Mouse (Mus musculus) midbrain, embryonic 15.5 days (tissue): ENCODE data around the gene Acin1. TPM values are rescaled to one million over a fixed set of nuclear protein-coding genes. Genes with fewer than 3 reads are reported as not detected.

Experiments
- ATAC-seq: fragments of 200-750 bp; cut with Nextera tagmentation; replicated peaks from 2 replicates; pipeline ENCODE4 v1.8.0; 2017; ENCODE audit warnings: moderate TSS enrichment
- H3K27ac ChIP-seq: fragments of 300-500 bp; sonication (generic); 2 replicates; pipeline ENCODE4 v1.5.1; 2015; ENCODE audit warnings: mild to moderate bottlenecking, inconsistent platforms
- H3K27me3 ChIP-seq: fragments of 300-500 bp; sonication (generic); replicated peaks from 2 replicates; pipeline ENCODE4 v1.6.1; 2015; ENCODE audit warnings: inconsistent platforms
- H3K36me3 ChIP-seq: fragments of 300-500 bp; sonication (generic); replicated peaks from 2 replicates; pipeline ENCODE4 v1.6.1; 2015; ENCODE audit warnings: inconsistent platforms
- H3K4me1 ChIP-seq: fragments of 300-500 bp; sonication (generic); 2 replicates; pipeline ENCODE4 v1.6.1; 2015; ENCODE audit warnings: inconsistent platforms
- H3K4me2 ChIP-seq: fragments of 300-500 bp; sonication (generic); 2 replicates; pipeline ENCODE4 v1.6.1; 2015; ENCODE audit warnings: inconsistent platforms, mild to moderate bottlenecking, moderate library complexity
- H3K4me3 ChIP-seq: fragments of 300-500 bp; sonication (generic); 2 replicates; pipeline ENCODE4 v1.5.1; 2015; ENCODE audit warnings: mild to moderate bottlenecking, inconsistent platforms
- H3K9ac ChIP-seq: fragments of 300-500 bp; sonication (generic); 2 replicates; pipeline ENCODE4 v1.6.1; 2015; ENCODE audit warnings: mild to moderate bottlenecking, inconsistent platforms
- H3K9me3 ChIP-seq: fragments of 300-500 bp; sonication (generic); 2 replicates; pipeline ENCODE4 v1.6.1; 2016; ENCODE audit warnings: inconsistent platforms
- WGBS: fragments of 180-500 bp; shearing (Covaris S2); methylation state at CpG from one replicate; pipeline ENCODE4 v1.1.7; 2015; ENCODE audit warnings: mixed read lengths; 5-methylcytosine and 5-hydroxymethylcytosine counted together
- polyA plus RNA-seq: library from polyadenylated mRNA; unstranded; fragments of >200 nt; fragmentation: Nextera tagmentation; extraction: Ambion mirVana; gene quantifications from 2 replicates; pipeline ENCODE4 v1.2.1, GENCODE M21; 2015

Gene Acin1
- polyA plus RNA-seq, 1 experiment from 2014 or later, result 145 TPM

GRCm38 (mm10) chr14:54638210-54638609, 48.5 kb downstream of the Acin1 start:
- Histone ChIP-seq H3K27ac (no peak overlapping the region), H3K27me3 (no peaks in the 10 kb centered on the region), H3K4me2 (peak overlapping the region; percentile 92; the same call in 1 of the 2 replicates), H3K4me1 (peaks cover 23% of the 10 kb centered on the region), H3K9me3 (no peaks in the 10 kb centered on the region), H3K36me3 (peaks cover 26% of the 10 kb centered on the region), H3K4me3 (no peak overlapping the region), H3K9ac (no peak overlapping the region)
- no peak for ATAC-seq
- 82% methylated on average over 5 of the region's 5 CpGs for WGBS

- Histone ChIP-seq H3K27me3 (no peaks in the 10 kb centered on the region), H3K9ac (no peak overlapping the region), H3K4me1 (peaks cover 20% of the 10 kb centered on the region), H3K4me2 (no peak overlapping the region), H3K27ac (no peak overlapping the region), H3K36me3 (peaks cover 25% of the 10 kb centered on the region), H3K4me3 (no peak overlapping the region), H3K9me3 (no peaks in the 10 kb centered on the region)
- ATAC-seq, result no peak
- WGBS, result 47% methylated on average over 8 of the region's 8 CpGs
Measured at GRCm38 (mm10) chr14:54636954-54637353, 49.8 kb downstream of the Acin1 start.

- H3K4me3 ChIP-seq, result no peak overlapping the region
- no peak overlapping the region for H3K4me2 ChIP-seq
- H3K27me3 ChIP-seq, result no peaks in the 10 kb centered on the region
- H3K4me1 ChIP-seq, result peaks cover 7% of the 10 kb centered on the region
- H3K9ac ChIP-seq, result no peak overlapping the region
- WGBS, result 83% methylated on average over 4 of the region's 4 CpGs
- no peak for ATAC-seq
- no peak overlapping the region for H3K27ac ChIP-seq
- H3K36me3 ChIP-seq, result peaks cover 30% of the 10 kb centered on the region
- H3K9me3 ChIP-seq, result no peaks in the 10 kb centered on the region
Measured at GRCm38 (mm10) chr14:54634182-54634581, 52.5 kb downstream of the Acin1 start.

GRCm38 (mm10) chr14:54632252-54632651, 54.5 kb downstream of the Acin1 start:
- Histone ChIP-seq H3K27ac (no peak overlapping the region), H3K36me3 (peaks cover 28% of the 10 kb centered on the region), H3K4me2 (no peak overlapping the region), H3K27me3 (no peaks in the 10 kb centered on the region), H3K9ac (no peak overlapping the region), H3K4me3 (no peak overlapping the region), H3K4me1 (no peaks in the 10 kb centered on the region), H3K9me3 (no peaks in the 10 kb centered on the region)
- no peak for ATAC-seq
- WGBS, result 91% methylated on average over 37 of the region's 37 CpGs

- H3K36me3 ChIP-seq, result peaks cover 27% of the 10 kb centered on the region; the same call in 1 of the 2 replicates
- no peaks in the 10 kb centered on the region for H3K4me1 ChIP-seq
- H3K4me3 ChIP-seq, result no peak overlapping the region
- WGBS, result 63% methylated on average over 4 of the region's 4 CpGs
- H3K27me3 ChIP-seq, result no peaks in the 10 kb centered on the region
- H3K4me2 ChIP-seq, result no peak overlapping the region
- no peak overlapping the region for H3K27ac ChIP-seq
- no peaks in the 10 kb centered on the region for H3K9me3 ChIP-seq
- H3K9ac ChIP-seq, result no peak overlapping the region
- ATAC-seq, result no peak
Measured at GRCm38 (mm10) chr14:54631240-54631599, 55.5 kb downstream of the Acin1 start.

- Histone ChIP-seq H3K4me2 (no peak overlapping the region), H3K9me3 (no peaks in the 10 kb centered on the region), H3K4me1 (no peaks in the 10 kb centered on the region), H3K36me3 (peaks cover 22% of the 10 kb centered on the region; the same call in 1 of the 2 replicates), H3K27ac (0 out of 2 replicates have a peak overlapping the region, but pooled peaks have one; percentile 12), H3K27me3 (no peaks in the 10 kb centered on the region), H3K9ac (no peak overlapping the region; the same call in 1 of the 2 replicates), H3K4me3 (no peak overlapping the region)
- WGBS, result 72% methylated on average over 11 of the region's 11 CpGs
- no peak for ATAC-seq
Measured at GRCm38 (mm10) chr14:54630583-54631239, 56.0 kb downstream of the Acin1 start.

- Histone ChIP-seq H3K4me3 (no peak overlapping the region), H3K4me1 (no peaks in the 10 kb centered on the region), H3K27ac (no peak overlapping the region), H3K27me3 (no peaks in the 10 kb centered on the region), H3K4me2 (no peak overlapping the region), H3K36me3 (peaks cover 20% of the 10 kb centered on the region; the same call in 1 of the 2 replicates), H3K9me3 (no peaks in the 10 kb centered on the region), H3K9ac (no peak overlapping the region)
- ATAC-seq, result no peak
- WGBS, result 88% methylated on average over 2 of the region's 2 CpGs
Measured at GRCm38 (mm10) chr14:54629797-54630196, 56.9 kb downstream of the Acin1 start.

GRCm38 (mm10) chr14:54628103-54628502, 58.6 kb downstream of the Acin1 start:
- no peak overlapping the region for H3K4me3 ChIP-seq
- ATAC-seq, result no peak
- no peak overlapping the region for H3K9ac ChIP-seq
- H3K36me3 ChIP-seq, result peaks cover 14% of the 10 kb centered on the region; the same call in 1 of the 2 replicates
- 82% methylated on average over 5 of the region's 5 CpGs for WGBS
- no peaks in the 10 kb centered on the region for H3K27me3 ChIP-seq
- H3K4me1 ChIP-seq, result no peaks in the 10 kb centered on the region
- H3K27ac ChIP-seq, result no peak overlapping the region
- H3K4me2 ChIP-seq, result no peak overlapping the region
- no peaks in the 10 kb centered on the region for H3K9me3 ChIP-seq

- H3K36me3 ChIP-seq, result no peaks in the 10 kb centered on the region
- no peak overlapping the region for H3K9ac ChIP-seq
- ATAC-seq, result no peak
- H3K27me3 ChIP-seq, result no peaks in the 10 kb centered on the region
- no peak overlapping the region for H3K27ac ChIP-seq
- 78% methylated on average over 10 of the region's 10 CpGs for WGBS
- H3K4me3 ChIP-seq, result no peak overlapping the region
- H3K4me2 ChIP-seq, result no peak overlapping the region
- no peaks in the 10 kb centered on the region for H3K9me3 ChIP-seq
- H3K4me1 ChIP-seq, result no peaks in the 10 kb centered on the region
Measured at GRCm38 (mm10) chr14:54624976-54625375, 61.8 kb downstream of the Acin1 start.

GRCm38 (mm10) chr14:54623334-54623733, 63.4 kb downstream of the Acin1 start:
- Histone ChIP-seq H3K9me3 (no peaks in the 10 kb centered on the region), H3K9ac (no peak overlapping the region), H3K27me3 (no peaks in the 10 kb centered on the region), H3K27ac (no peak overlapping the region), H3K36me3 (no peaks in the 10 kb centered on the region), H3K4me3 (no peak overlapping the region), H3K4me1 (no peaks in the 10 kb centered on the region), H3K4me2 (no peak overlapping the region)
- 87% methylated on average over 6 of the region's 6 CpGs for WGBS
- no peak for ATAC-seq

GRCm38 (mm10) chr14:54621133-54621532, 65.6 kb downstream of the Acin1 start, which contains the start of gene Psmb11:
TSS of gene Psmb11 (plus strand) at chr14:54621433.
- Histone ChIP-seq H3K36me3 (peaks cover 3% of the 10 kb centered on the region; the same call in 1 of the 2 replicates), H3K9me3 (no peaks in the 10 kb centered on the region), H3K27me3 (no peaks in the 10 kb centered on the region), H3K4me3 (no peak within 1 kb of the TSS), H3K9ac (no peak within 1 kb of the TSS), H3K4me1 (peaks cover 11% of the 10 kb centered on the region), H3K4me2 (no peak within 1 kb of the TSS), H3K27ac (no peak within 1 kb of the TSS)
- 82% methylated on average over 1 of the region's 1 CpGs for WGBS
- no peak for ATAC-seq

GRCm38 (mm10) chr14:54617897-54618365, 68.8 kb downstream of the Acin1 start, which contains the start of gene Psmb5:
TSS of gene Psmb5 (minus strand) at chr14:54618022.
- Histone ChIP-seq H3K27ac (peak within 1 kb of the TSS; percentile 80), H3K4me3 (peak within 1 kb of the TSS; percentile 61), H3K27me3 (no peaks in the 10 kb centered on the region), H3K9ac (peak within 1 kb of the TSS; percentile 82), H3K9me3 (no peaks in the 10 kb centered on the region), H3K4me2 (peak within 1 kb of the TSS; percentile 68), H3K36me3 (peaks cover 8% of the 10 kb centered on the region), H3K4me1 (peaks cover 21% of the 10 kb centered on the region)
- under 1% methylated on average over 25 of the region's 25 CpGs for WGBS
- peak; percentile 90 for ATAC-seq
